Mouse (Mus musculus): Measurements from ENCODE around the gene Mink1.
A peak's percentile ranks its signal among the peaks of the same experiment; 100 is the strongest.
"Not testable (repeated sequence)": the region's sequence is repeated elsewhere in the genome, so short reads cannot be mapped to it uniquely, and the experiment has no call there.

Gene Mink1

DNA sequence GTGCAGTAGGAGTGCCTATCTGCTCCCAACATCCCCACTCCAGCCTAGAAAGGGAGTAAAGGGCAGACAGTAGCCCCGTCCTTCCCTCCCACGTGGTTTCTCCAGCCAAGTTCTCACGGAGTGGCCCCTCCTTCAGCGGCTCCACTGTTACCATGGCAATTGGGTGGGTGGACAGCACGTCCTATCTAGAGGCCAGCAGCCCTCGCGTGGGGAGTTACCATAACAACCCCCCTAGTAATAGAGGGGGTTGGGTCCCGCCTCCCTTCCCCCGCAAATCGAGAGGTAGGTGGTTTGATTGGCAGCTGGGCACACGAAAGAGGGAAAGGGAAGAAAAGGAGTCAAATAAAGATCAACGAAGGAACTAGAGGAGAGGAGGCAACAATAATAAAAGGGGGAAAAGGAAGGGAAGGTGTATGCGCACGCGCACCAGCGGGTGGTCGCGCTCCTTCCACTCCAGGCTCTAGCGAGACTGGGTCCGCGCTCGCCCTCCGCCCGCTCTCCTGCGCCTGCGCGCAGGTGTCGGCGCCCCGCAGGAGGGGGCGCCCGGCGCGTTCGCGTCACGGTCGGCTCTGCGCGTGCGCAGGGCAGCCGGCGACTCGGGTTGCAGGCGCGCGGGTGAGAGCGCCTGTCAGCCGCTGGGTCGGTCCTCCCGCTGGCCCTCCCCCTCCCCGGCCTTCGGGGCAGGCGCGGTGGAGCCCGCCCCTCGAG is at the start of gene Mink1:
Gene Mink1, plus strand, starts transcription at position 595 of the 708 bp plus-strand sequence.
- peak; percentile 89 to 91 for DNase-seq (ENCODE audit: low spot score in 2 of 2)

DNA sequence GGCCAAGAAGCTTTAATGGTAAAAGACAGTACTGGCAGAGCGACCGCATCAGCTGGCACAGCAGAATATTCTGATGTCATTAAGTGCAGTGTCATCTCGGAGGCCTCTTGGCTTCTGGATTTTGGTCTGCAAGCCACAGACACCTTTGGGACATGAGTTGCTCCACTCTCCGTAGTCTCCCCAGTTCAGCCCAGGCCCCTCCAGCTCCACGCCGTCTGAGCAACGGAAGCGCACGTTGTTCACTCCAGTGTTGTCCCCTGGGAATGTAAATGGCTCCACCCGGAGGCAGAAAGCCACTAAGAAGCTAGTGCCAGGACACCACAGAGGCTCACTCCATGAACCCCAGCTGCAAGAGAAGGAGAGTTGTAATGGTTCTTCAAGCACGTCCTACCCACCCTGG is 49.2 kb upstream of the Mink1 start:
- no peak for DNase-seq (ENCODE audit: low spot score in 2 of 2)

- DNase-seq (ENCODE audit: low spot score in 2 of 2), result no peak
These were observed 48.4 kb upstream of the Mink1 start, which contains the start of gene Vmo1 for GRCm38 (mm10) chr11:70514288-70514687. Gene Vmo1, minus strand, starts transcription at chr11:70514616.

GRCm38 (mm10) chr11:70516352-70516751 is 46.3 kb upstream of the Mink1 start:
- DNase-seq (ENCODE audit: low spot score in 2 of 2), result no peak

GRCm38 (mm10) chr11:70518436-70518835 is 44.2 kb upstream of the Mink1 start:
- DNase-seq (ENCODE audit: low spot score in 2 of 2), result no peak

DNA sequence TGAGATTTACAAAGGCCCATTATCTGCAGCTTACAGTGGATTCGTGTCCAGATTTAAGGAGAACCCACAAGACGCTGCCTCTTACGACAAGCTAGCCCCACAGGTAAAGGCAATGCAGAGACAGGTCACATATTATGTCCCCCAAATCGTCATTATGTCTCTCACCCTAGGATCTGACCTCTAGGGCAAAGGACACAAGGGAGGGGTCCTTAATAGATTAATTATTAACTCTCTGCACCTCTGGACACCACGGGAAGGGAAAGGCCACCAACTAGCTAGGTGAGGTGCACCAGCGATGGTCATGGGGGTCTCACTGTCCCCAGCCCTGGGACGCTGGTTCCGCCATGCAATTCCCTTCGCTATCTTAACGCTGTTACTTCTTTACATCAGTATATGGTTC is 43.8 kb upstream of the Mink1 start, which contains the start of gene Gltpd2:
Gene Gltpd2, plus strand, starts transcription at position 274 of the 400 bp plus-strand sequence.
- DNase-seq (ENCODE audit: low spot score in 2 of 2), result no peak

- DNase-seq (ENCODE audit: low spot score in 2 of 2), result no peak
These were observed 42.4 kb upstream of the Mink1 start for GRCm38 (mm10) chr11:70520178-70520769.

DNA sequence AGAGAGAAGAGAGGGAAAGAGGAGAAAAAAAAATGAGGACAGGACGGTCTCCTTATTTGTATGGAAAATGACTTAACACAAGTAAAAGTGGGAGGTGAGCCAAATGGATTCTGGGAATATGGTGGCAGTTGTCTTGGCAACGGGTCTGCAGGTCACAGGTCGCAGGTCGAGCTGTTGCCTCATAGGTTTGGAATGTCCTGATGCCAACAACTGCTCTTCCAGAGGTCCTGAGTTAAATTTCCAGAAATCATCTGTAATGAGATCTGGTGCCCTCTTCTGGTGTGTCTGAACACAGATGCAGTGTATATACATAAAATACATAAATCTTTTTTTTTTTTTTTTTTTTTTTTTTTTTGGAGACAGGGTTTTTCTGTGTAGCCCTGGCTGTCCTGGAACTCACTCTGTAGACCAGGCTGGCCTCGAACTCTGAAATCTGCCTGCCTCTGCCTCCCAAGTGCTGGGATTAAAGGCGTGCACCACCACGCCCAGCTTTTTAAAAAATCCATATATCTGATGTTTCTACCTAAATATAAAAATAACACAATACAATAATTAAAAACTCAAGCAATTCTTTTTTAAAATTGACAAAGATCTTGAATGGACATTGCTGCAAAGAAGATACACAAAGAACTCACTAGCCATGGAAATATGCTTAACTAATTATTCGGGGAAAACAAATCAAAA is 39.2 kb upstream of the Mink1 start:
- not testable (repeated sequence) for DNase-seq (ENCODE audit: low spot score in 2 of 2)

GRCm38 (mm10) chr11:70524782-70525181 is 37.9 kb upstream of the Mink1 start:
- DNase-seq (ENCODE audit: low spot score in 2 of 2), result no peak

- DNase-seq (ENCODE audit: low spot score in 2 of 2), result peak; percentile 93
These were observed 37.5 kb upstream of the Mink1 start, which contains the start of gene Psmb6 for GRCm38 (mm10) chr11:70525184-70525678. Gene Psmb6, plus strand, starts transcription at chr11:70525367.

- DNase-seq (ENCODE audit: low spot score in 2 of 2), result no peak
These were observed 37.0 kb upstream of the Mink1 start for GRCm38 (mm10) chr11:70525726-70526125.

DNA sequence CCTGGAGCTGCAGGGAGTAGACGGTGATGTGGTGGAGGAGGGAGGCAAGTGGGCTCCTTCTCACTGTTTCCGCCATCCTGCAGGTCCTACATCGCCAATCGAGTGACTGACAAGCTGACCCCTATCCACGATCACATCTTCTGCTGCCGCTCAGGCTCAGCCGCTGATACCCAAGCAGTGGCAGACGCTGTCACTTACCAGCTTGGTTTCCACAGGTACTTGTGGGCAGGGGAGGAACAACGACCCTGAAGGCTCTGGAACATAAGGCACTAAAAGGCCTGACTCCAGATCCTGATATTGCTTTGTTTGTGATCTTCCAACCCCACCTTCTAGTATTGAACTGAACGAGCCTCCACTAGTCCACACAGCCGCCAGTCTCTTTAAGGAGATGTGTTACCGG is 36.5 kb upstream of the Mink1 start:
- no peak for DNase-seq (ENCODE audit: low spot score in 2 of 2)

- DNase-seq (ENCODE audit: low spot score in 2 of 2), result no peak
These were observed 34.1 kb upstream of the Mink1 start for GRCm38 (mm10) chr11:70528610-70529009.

DNA sequence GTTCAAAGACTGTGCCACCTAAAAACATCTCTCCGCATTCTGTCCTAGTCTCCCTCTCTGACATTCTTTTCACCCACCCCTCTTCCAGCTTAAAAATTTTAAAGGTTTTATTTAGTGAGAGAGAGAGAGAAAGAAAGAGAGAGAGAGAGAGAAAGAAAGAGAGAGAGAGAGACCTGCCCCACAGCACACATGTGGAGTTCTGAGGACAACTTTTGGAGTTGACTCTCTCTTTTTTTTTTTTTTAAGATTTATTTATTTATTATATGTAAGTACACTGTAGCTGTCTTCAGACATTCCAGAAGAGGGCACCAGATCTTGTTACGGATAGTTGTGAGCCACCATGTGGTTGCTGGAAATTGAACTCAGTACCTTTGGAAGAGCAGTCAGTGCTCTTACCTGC is 31.6 kb upstream of the Mink1 start:
- DNase-seq (ENCODE audit: low spot score in 2 of 2), result not testable (repeated sequence)

DNA sequence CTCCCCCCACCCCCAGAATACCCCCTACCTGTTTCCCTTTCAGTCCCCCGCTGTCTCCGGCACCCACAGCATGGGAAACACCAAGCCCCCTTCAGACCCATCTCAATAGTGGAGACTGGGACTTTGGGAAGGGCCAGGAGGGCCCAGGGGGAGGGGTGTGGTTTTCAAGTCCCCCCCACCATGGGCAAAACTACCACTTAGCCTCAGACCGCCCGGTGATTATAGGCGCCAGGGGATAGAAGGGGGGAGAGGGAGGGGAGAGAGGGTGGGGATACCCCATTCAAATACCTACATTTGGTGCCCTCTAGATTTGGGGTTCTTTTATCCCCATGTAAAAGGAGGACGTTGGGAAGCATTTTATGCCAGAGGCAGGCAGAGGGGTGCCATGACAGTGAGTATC is 29.8 kb upstream of the Mink1 start, which contains the start of gene Gm40193:
Gene Gm40193, minus strand, starts transcription at position 101 of the 400 bp plus-strand sequence.
- DNase-seq (ENCODE audit: low spot score in 2 of 2), result no peak

DNA sequence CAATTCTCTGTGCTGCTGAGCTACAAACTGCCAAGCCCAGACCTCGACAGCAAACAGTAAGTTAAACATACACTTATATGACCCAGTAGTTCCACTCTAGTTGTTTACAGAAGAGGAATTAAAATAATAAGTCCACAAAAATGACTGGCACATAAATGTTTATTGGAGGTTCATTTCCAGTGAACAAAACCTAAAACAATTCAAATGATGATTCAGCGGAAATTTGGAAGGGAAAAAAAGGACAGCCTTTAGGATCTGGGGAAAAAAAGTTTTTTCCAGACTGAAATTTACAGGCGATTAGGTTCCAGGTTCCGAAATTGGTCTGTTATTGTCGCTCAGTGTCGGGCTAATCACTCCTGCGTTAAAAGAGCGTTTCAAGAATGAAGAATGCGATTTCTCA is 23.3 kb upstream of the Mink1 start:
- DNase-seq (ENCODE audit: low spot score in 2 of 2), result no peak

DNA sequence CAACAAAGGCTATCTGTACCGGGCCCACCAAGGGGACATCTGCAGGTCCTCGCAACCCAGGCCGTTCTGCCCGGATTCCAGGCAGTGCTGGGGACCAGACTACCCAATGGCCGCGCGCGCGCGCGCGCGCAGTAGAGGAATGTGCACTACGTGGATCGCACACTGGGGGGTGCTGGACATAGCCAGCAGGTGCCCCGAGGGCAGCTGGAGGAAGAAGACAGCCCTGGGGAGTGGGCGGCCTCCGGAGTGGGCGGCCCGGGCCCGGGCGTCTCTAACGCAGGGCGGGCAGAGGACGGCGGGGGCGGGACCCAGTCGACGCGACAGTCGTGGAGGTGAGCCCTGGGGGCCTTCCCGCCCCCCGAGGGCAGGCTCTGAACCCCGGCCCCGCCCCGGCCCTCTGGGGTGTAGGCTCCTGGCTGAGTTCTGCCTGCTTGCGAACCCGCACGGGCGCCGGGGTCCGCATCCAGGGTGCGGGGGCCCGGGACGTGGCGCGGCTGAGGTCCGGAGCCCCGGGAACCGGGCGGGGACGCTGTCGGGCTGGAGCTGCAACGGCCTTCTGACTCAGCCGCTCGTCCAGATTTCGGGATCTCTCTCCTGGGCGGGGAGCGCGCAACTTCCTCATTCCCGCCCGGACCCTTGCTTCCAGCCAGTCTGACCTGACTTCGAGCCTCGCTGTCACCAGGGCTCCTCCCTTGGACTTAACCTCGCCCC is 22.6 kb upstream of the Mink1 start, which contains the start of gene Pld2:
Gene Pld2, plus strand, starts transcription at position 188 of the 711 bp plus-strand sequence.
- DNase-seq (ENCODE audit: low spot score in 2 of 2), result peak; percentile 73 to 79

- DNase-seq (ENCODE audit: low spot score in 2 of 2), result no peak
These were observed 21.8 kb upstream of the Mink1 start for GRCm38 (mm10) chr11:70540928-70541327.

- no peak for DNase-seq (ENCODE audit: low spot score in 2 of 2)
These were observed 21.3 kb upstream of the Mink1 start for GRCm38 (mm10) chr11:70541415-70541814.

DNA sequence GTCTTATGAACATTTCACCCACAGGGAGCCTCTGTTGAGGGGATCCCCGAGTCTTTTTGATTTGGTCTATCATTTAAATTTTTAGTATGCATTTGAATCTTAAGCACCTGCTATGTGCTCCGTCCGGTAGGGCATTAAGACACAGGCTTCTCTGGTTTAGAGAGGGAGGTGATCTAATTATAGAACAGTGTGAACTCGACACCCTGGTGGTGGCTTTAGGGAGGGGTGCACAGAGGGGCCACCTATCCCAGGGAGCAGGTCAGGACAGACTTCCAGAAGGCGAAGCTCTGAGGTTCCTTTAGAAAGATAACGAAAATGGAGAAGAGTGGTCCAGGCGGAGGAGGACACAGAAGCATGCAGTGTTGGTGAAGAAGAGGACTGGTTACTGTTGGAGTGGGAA is 18.2 kb upstream of the Mink1 start:
- DNase-seq (ENCODE audit: low spot score in 2 of 2), result no peak

DNA sequence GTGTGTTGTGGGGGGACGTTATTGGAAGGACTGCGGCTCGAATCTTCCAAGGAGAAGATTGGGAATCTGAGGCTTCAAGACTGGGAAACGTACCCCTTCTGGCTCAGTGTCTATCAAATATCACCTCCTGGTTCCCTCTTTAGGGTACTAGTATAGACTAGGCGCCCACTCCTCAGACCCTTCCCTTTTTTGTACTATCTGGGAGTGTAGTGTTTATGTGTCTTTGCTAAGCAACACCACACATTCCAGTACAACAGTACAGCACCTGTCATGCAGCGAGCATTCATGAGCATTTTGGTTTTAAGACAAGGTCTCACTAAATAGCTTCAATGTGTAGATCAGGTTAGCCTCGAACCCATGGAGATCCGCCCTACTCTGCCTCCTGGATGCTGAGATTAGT is 11.2 kb upstream of the Mink1 start:
- no peak for DNase-seq (ENCODE audit: low spot score in 2 of 2)

DNA sequence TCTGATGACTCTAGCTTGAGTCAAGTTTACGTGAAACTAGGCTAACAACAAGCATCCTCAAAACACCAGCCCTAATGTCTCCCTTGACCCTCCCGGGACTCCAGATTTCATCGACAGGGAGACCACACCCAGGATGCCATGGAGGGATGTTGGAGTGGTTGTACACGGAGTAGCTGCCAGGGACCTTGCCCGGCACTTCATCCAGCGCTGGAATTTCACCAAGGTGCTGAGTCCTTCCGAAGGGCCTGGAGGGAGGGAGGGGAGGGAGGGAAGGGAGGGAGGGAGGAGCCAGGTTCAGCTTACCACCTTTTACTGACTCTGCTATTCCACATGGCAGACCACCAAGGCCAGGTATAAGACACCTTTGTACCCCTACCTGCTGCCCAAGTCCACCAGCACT is 8.7 kb upstream of the Mink1 start:
- no peak for DNase-seq (ENCODE audit: low spot score in 2 of 2)
